Mouse (Mus musculus) forebrain, embryonic 10.5 days (tissue): ENCODE results near the gene Bcar1. TPM values are rescaled to one million over a fixed set of nuclear protein-coding genes. Genes with fewer than 3 reads are reported as not detected.
A peak's percentile ranks its signal among the peaks of the same experiment; 100 is the strongest.

Experiments
- DNase-seq: peaks from one replicate; pipeline ENCODE4 v3.0.0-alpha.2; 2017; ENCODE audit warnings: low spot score; ENCODE audit errors: extremely low spot score
- H3K27ac ChIP-seq: fragments of 300-500 bp; sonication (generic); 2 replicates; pipeline ENCODE4 v1.5.1; 2016; ENCODE audit warnings: mild to moderate bottlenecking
- H3K27me3 ChIP-seq: fragments of 300-500 bp; sonication (generic); 2 replicates; pipeline ENCODE4 v1.6.1; 2016; ENCODE audit warnings: mild to moderate bottlenecking; ENCODE audit not compliant: poor library complexity, severe bottlenecking
- H3K36me3 ChIP-seq: fragments of 300-500 bp; sonication (generic); replicated peaks from 2 replicates; pipeline ENCODE4 v1.6.1; 2016; ENCODE audit warnings: mild to moderate bottlenecking, moderate library complexity
- H3K4me1 ChIP-seq: fragments of 300-500 bp; sonication (generic); 2 replicates; pipeline ENCODE4 v1.6.1; 2016
- H3K4me3 ChIP-seq: fragments of 300-500 bp; sonication (generic); 2 replicates; pipeline ENCODE4 v1.5.1; 2016; ENCODE audit warnings: mild to moderate bottlenecking, moderate library complexity
- H3K9me3 ChIP-seq: fragments of 300-500 bp; sonication (generic); 2 replicates; pipeline ENCODE4 v1.6.1; 2016; ENCODE audit warnings: mild to moderate bottlenecking, moderate library complexity
- WGBS: fragments of 180-500 bp; shearing (Covaris S2); methylation state at CpG from one replicate; pipeline ENCODE4 v1.1.7; 2016; 5-methylcytosine and 5-hydroxymethylcytosine counted together
- microRNA-seq: library from miRNA; unstranded; fragments of <30 nt; microRNA quantifications from one replicate; pipeline ENCODE4, GENCODE M21; 2017
- polyA plus RNA-seq: library from polyadenylated mRNA; unstranded; fragments of >200 nt; fragmentation: Nextera tagmentation; extraction: Ambion mirVana; gene quantifications from 2 replicates; pipeline ENCODE4 v1.2.1, GENCODE M21; 2016

Bcar1 gene
- polyA plus RNA-seq, 1 experiment from 2014 or later, result 46.6 TPM

GRCm38 (mm10) chr8:111678111-111678510 is 65.5 kb downstream of the Bcar1 start:
- no peaks in the 10 kb centered on the region; the same call in 1 of the 2 replicates for H3K27me3 ChIP-seq
- 33% methylated on average over 3 of the region's 3 CpGs for WGBS
- H3K4me1 ChIP-seq, result no peaks in the 10 kb centered on the region
- no peak overlapping the region for H3K27ac ChIP-seq
- peak; percentile 42 for DNase-seq
- peaks cover under 1% of the 10 kb centered on the region; the same call in 1 of the 2 replicates for H3K36me3 ChIP-seq
- H3K9me3 ChIP-seq, result peaks cover 11% of the 10 kb centered on the region; the same call in 1 of the 2 replicates
- no peak overlapping the region for H3K4me3 ChIP-seq

GRCm38 (mm10) chr8:111676237-111676636 is 67.4 kb downstream of the Bcar1 start:
- Histone ChIP-seq H3K4me1 (no peaks in the 10 kb centered on the region), H3K36me3 (peaks cover 16% of the 10 kb centered on the region), H3K27me3 (no peaks in the 10 kb centered on the region), H3K9me3 (peaks cover 11% of the 10 kb centered on the region; the same call in 1 of the 2 replicates), H3K4me3 (no peak overlapping the region), H3K27ac (no peak overlapping the region)
- DNase-seq, result no peak
- 81% methylated on average over 8 of the region's 8 CpGs for WGBS

- Histone ChIP-seq H3K27me3 (no peaks in the 10 kb centered on the region), H3K4me1 (no peaks in the 10 kb centered on the region), H3K36me3 (peaks cover 59% of the 10 kb centered on the region), H3K9me3 (peaks cover 7% of the 10 kb centered on the region; the same call in 1 of the 2 replicates), H3K27ac (no peak overlapping the region), H3K4me3 (no peak overlapping the region)
- DNase-seq, result no peak
- WGBS, result 85% methylated on average over 2 of the region's 2 CpGs
These were observed 76.9 kb downstream of the Bcar1 start for GRCm38 (mm10) chr8:111666751-111667150.

GRCm38 (mm10) chr8:111662473-111662872 is 81.1 kb downstream of the Bcar1 start:
- 85% methylated on average over 3 of the region's 3 CpGs for WGBS
- Histone ChIP-seq H3K36me3 (peaks cover 47% of the 10 kb centered on the region), H3K27me3 (no peaks in the 10 kb centered on the region), H3K9me3 (no peaks in the 10 kb centered on the region), H3K4me3 (no peak overlapping the region), H3K27ac (no peak overlapping the region), H3K4me1 (peaks cover 6% of the 10 kb centered on the region)
- peak; percentile 62 for DNase-seq

Small RNA genes lying within 50 kb of the gene (microRNA-seq; reads per million reads assigned to microRNA genes)
- not detected for gene Mir7076

Other genes with a start within 250 kb of the Bcar1 start
- gene Wdr59, start 221.7 kb downstream of the Bcar1 start, polyA plus RNA-seq, result 5.0 and 5.7 TPM in 2 replicates
- 22.8 and 25.3 TPM in 2 replicates for gene Znrf1, start 207.7 kb downstream of the Bcar1 start, polyA plus RNA-seq
- 0.14 TPM in 1 of 2 replicates, not detected in the other for gene Ldhd, start 113.4 kb downstream of the Bcar1 start, polyA plus RNA-seq
- 23.0 and 24.3 TPM in 2 replicates for gene Zfp1, start 100.4 kb downstream of the Bcar1 start, polyA plus RNA-seq
- not detected in 2 replicates for gene Ctrb1, start 52.8 kb downstream of the Bcar1 start, polyA plus RNA-seq
- gene Cfdp1, start 110.5 kb upstream of the Bcar1 start, polyA plus RNA-seq, result 234 and 248 TPM in 2 replicates
- gene Tmem170, start 132.9 kb upstream of the Bcar1 start, polyA plus RNA-seq, result 9.1 and 11.8 TPM in 2 replicates
- 1.4 and 1.7 TPM in 2 replicates for gene Chst5, start 166.6 kb upstream of the Bcar1 start, polyA plus RNA-seq
- 23.1 and 23.2 TPM in 2 replicates for gene Tmem231, start 190.1 kb upstream of the Bcar1 start, polyA plus RNA-seq
- gene Gabarapl2, start 196.9 kb upstream of the Bcar1 start, polyA plus RNA-seq, result 204 and 213 TPM in 2 replicates
- 18.6 and 18.7 TPM in 2 replicates for gene Adat1, start 248.5 kb upstream of the Bcar1 start, polyA plus RNA-seq